Mouse (Mus musculus) thymus, adult 2 months (tissue): ENCODE results near the gene Pnpt1. TPM values are rescaled to one million over a fixed set of nuclear protein-coding genes. Genes with fewer than 3 reads are reported as not detected.

ENCODE experiments used
- DNase-seq: peaks from one replicate; pipeline ENCODE4 v3.0.0; 2021
- H3K27ac ChIP-seq: fragments of 200-500 bp; 2 replicates; pipeline ENCODE4 v1.5.1; 2012; ENCODE audit warnings: low read length, control low read depth; ENCODE audit not compliant: control insufficient read depth, insufficient read depth
- H3K27me3 ChIP-seq: fragments of 200-500 bp; 2 replicates; pipeline ENCODE4 v1.6.1; 2012; ENCODE audit warnings: mild to moderate bottlenecking, low read length, moderate library complexity, mixed read lengths; ENCODE audit not compliant: control insufficient read depth, insufficient read depth
- H3K36me3 ChIP-seq: fragments of 200-500 bp; 2 replicates; pipeline ENCODE4 v1.6.1; 2012; ENCODE audit warnings: mild to moderate bottlenecking, low read length, moderate library complexity; ENCODE audit not compliant: control insufficient read depth, insufficient read depth
- H3K4me1 ChIP-seq: fragments of 200-500 bp; replicated peaks from 2 replicates; pipeline ENCODE4 v1.6.1; 2012; ENCODE audit warnings: low read length; ENCODE audit not compliant: control insufficient read depth, insufficient read depth
- H3K4me3 ChIP-seq: fragments of 200-500 bp; 2 replicates; pipeline ENCODE4 v1.5.1; 2012; ENCODE audit warnings: mild to moderate bottlenecking, low read length, control low read depth, moderate library complexity; ENCODE audit not compliant: control insufficient read depth, insufficient read depth
- CTCF ChIP-seq: fragments of 200-500 bp; IDR thresholded peaks from 2 replicates; pipeline ENCODE4 v1.5.1; 2012; ENCODE audit warnings: mild to moderate bottlenecking, control low read depth, low read length, moderate library complexity, borderline replicate concordance; ENCODE audit not compliant: control insufficient read depth, poor library complexity, insufficient read depth; ENCODE audit errors: extremely low read depth
- POLR2A ChIP-seq: fragments of 200-500 bp; IDR thresholded peaks from 2 replicates; pipeline ENCODE4 v1.6.1; 2012; ENCODE audit warnings: mild to moderate bottlenecking, low read length, control low read depth, moderate library complexity; ENCODE audit not compliant: control insufficient read depth, poor library complexity, insufficient read depth; ENCODE audit errors: extremely low read depth
- WGBS: fragments of 180-500 bp; shearing (Covaris S2); methylation state at CpG from one replicate; pipeline ENCODE4 v1.1.7; 2018; 5-methylcytosine and 5-hydroxymethylcytosine counted together
- polyA plus RNA-seq: library from polyadenylated mRNA; depleted of rRNA; stranded (reverse); fragments of >200 nt; gene quantifications from 2 replicates; pipeline ENCODE4 v1.2.3, GENCODE M21; 2012

Pnpt1 gene
- polyA plus RNA-seq, 1 experiment: 12.4 TPM

GRCm38 (mm10) chr11:29163569-29163968 is 33.0 kb downstream of the Pnpt1 start:
- H3K27ac ChIP-seq: no peak overlapping the region

GRCm38 (mm10) chr11:29171959-29172391 is 41.4 kb downstream of the Pnpt1 start:
- Histone ChIP-seq H3K36me3 (no peaks in the 10 kb centered on the region), H3K4me1 (no peaks in the 10 kb centered on the region), H3K27ac (peak overlapping the region; percentile 36; the same call in 1 of the 2 replicates), H3K27me3 (no peaks in the 10 kb centered on the region), H3K4me3 (peak overlapping the region; percentile 68)
- under 1% methylated on average over 34 of the region's 34 CpGs for WGBS
- peak; percentile 55 for DNase-seq
- TF ChIP-seq POLR2A (no peak), CTCF (no peak)

More at GRCm38 (mm10) chr11:29163569-29163968, 33.0 kb downstream of the Pnpt1 start:
- H3K27me3 ChIP-seq: no peaks in the 10 kb centered on the region
- no peaks in the 10 kb centered on the region for H3K4me1 ChIP-seq
- TF ChIP-seq CTCF (no peak), POLR2A (no peak)
- 91% methylated on average over 4 of the region's 4 CpGs for WGBS
- no peak overlapping the region for H3K4me3 ChIP-seq
- no peak for DNase-seq
- H3K36me3 ChIP-seq: peaks cover 17% of the 10 kb centered on the region

GRCm38 (mm10) chr11:29172563-29173124 is 42.1 kb downstream of the Pnpt1 start, which contains the start of gene Ppp4r3b:
Gene Ppp4r3b (plus strand): TSS chr11:29172890.
- peak within 1 kb of the TSS; percentile 87 for H3K4me3 ChIP-seq
- WGBS: under 1% methylated on average over 50 of the region's 50 CpGs
- no peaks in the 10 kb centered on the region for H3K4me1 ChIP-seq
- H3K27ac ChIP-seq: peak within 1 kb of the TSS; percentile 63
- DNase-seq: peak; percentile 98
- TF ChIP-seq CTCF (peak; percentile 71; the same call in 1 of the 2 replicates), POLR2A (peak; percentile 84)
- no peaks in the 10 kb centered on the region for H3K27me3 ChIP-seq
- no peaks in the 10 kb centered on the region for H3K36me3 ChIP-seq

GRCm38 (mm10) chr11:29173125-29173631 is 42.6 kb downstream of the Pnpt1 start:
- Histone ChIP-seq H3K4me3 (peak overlapping the region; percentile 87), H3K27ac (peak overlapping the region; percentile 63), H3K27me3 (no peaks in the 10 kb centered on the region), H3K36me3 (no peaks in the 10 kb centered on the region), H3K4me1 (no peaks in the 10 kb centered on the region)
- whole genome bisulfite sequencing: under 1% methylated on average over 38 of the region's 38 CpGs
- peak; percentile 59 for DNase-seq
- peak; percentile 63; the same call in 1 of the 2 replicates for TF ChIP-seq CTCF
- no peak for TF ChIP-seq POLR2A

- WGBS: 2% methylated on average over 13 of the region's 13 CpGs
- Histone ChIP-seq H3K27me3 (no peaks in the 10 kb centered on the region), H3K4me1 (no peaks in the 10 kb centered on the region), H3K27ac (no peak overlapping the region; the same call in 1 of the 2 replicates), H3K36me3 (no peaks in the 10 kb centered on the region), H3K4me3 (peak overlapping the region; percentile 87)
- TF ChIP-seq POLR2A: no peak
- DNase-seq: no peak
Observed at GRCm38 (mm10) chr11:29173706-29174436, 43.3 kb downstream of the Pnpt1 start.

- TF ChIP-seq POLR2A: no peak
- no peak for TF ChIP-seq CTCF
- peaks cover 14% of the 10 kb centered on the region for H3K36me3 ChIP-seq
- WGBS: 98% methylated on average over 1 of the region's 1 CpGs
Observed at GRCm38 (mm10) chr11:29179319-29179718, 48.8 kb downstream of the Pnpt1 start.

More at GRCm38 (mm10) chr11:29179319-29179718, 48.8 kb downstream of the Pnpt1 start:
- Histone ChIP-seq H3K4me1 (no peaks in the 10 kb centered on the region; the same call in 1 of the 2 replicates), H3K27ac (no peak overlapping the region), H3K4me3 (no peak overlapping the region), H3K27me3 (no peaks in the 10 kb centered on the region)
- DNase-seq: no peak
